Mouse (Mus musculus) mouse embryonic stem cell (cell line): ENCODE measurements around the gene Senp5.

ENCODE experiments used
- in situ Hi-C, 2 experiments: fragments of 300-500 bp; cut with MboI; formaldehyde crosslinking; loops; 1 replicate in 1 of 2; 3 replicates in 1 of 2; pipeline ENCODE4 v1.14.3; 2019 to 2020; ENCODE audit warnings: low sequenced_read_pairs in 2 of 2, low pct_unique_long_range_greater_than_20kb in 1 of 2, mixed read lengths in 1 of 2; ENCODE audit not compliant: unreplicated experiment in 1 of 2

The Senp5 gene

DNA sequence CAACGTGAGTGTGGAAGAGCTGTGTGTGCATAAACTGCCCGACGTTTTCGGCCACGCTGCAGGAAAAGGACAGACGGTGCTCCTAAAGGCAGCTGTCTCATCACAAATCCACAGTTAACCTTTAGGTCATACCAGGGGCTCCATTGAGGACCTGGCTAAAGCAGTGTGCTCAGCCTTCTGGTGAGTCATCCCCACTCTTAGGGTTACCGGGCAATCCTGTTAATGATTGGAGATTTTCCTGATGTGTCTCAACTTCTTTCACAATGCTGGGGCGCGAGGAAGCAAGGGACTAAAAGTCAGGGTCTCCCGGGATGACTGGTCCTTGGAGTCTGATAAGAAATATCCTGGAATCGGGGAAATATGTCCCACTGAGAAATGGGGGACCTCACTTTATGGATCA lies 85.3 kb downstream of the Senp5 start:
- in situ Hi-C loops, result loop anchor here (5.0 to 25.0 kb wide), 2 partner anchors 40 to 455 kb away; partner anchors contain the start of gene Meltf (in 1 of the 2)

DNA sequence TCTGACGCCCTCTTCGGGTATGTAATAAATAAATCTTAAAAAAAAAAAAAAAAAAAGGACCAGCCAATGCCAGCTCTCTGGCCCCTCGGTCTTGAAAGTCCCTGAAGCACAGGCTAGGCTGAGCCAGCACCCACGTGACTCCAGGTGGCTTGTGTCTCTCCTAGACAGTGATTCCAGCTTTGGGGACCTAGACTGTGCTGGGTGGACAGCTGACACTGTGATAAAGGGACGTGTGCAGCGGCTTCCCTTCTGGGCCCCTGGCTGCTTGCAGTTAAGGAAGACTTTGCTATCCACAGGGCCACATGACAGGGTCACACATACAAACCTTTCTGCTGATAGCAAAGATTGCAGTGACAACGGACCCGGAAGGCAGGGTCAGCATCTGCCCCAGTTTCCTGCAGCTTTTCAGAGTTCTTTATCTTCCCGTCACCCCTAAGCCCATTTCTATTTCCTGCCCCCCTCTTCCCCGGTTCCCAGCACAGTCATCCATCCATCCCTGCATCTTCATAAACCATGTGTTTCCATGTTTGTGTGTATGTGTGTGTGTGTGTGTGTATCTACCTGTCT lies 92.7 kb downstream of the Senp5 start:
- in situ Hi-C loops, result loop anchor here in 1 of 2 experiments (25.0 kb wide), 1 partner anchor 448 kb away; no protein-coding TSS in a partner anchor
